Mouse (Mus musculus): ENCODE data around the gene Irx5. TPM values are rescaled to one million over a fixed set of nuclear protein-coding genes. Genes with fewer than 3 reads are reported as not detected.

Irx5 gene
- polyA plus RNA-seq, 1 experiment = 0.10 TPM

DNA sequence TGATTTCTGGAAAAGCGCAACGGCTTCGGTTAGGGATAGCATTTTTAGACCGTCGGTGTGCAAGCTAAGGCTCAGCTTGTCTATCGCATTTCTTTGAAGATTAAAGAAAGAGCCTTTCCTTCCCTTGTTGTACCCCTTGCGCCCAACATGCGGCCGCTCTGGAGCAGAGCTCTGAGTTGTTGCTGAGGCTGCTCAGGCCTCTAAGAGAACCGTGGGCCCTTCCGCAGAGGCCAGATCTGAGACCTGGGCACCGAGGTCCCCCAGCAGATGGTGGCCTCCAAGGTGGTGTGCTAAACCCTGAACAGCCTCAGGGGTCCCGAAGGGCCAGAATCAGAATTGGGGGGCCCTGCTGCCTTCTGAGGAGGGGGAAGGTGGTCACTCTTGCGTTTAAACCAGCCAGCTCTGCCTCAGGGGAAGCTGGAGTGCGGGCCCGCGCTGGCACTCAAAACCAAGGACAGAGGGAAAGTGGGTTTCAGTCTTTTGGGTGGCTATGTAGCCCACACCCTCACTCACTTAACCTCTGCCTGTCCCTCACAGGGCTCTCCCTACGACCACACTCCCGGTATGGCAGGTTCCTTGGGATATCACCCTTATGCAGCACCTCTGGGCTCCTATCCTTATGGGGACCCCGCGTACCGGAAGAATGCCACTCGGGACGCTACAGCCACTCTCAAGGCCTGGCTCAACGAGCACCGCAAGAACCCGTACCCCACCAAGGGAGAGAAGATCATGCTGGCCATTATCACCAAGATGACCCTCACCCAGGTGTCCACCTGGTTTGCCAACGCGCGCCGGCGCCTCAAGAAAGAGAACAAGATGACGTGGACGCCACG lies 1.8 kb downstream of the Irx5 start:
- no peak for TF ChIP-seq POLR2A (IDR thresholded peaks at IDR 0.05; ENCODE audit: extremely low read depth, insufficient read depth, low read length)
- no peak for TF ChIP-seq CTCF (IDR thresholded peaks at IDR 0.05; ENCODE audit: extremely low read depth, insufficient read depth, low read length)
- no peak overlapping the region for H3K27ac ChIP-seq (ENCODE audit: insufficient read depth, low read length)
- H3K4me3 ChIP-seq (ENCODE audit: insufficient read depth, low read length) = no peak overlapping the region
- H3K4me1 ChIP-seq (ENCODE audit: control insufficient read depth, insufficient read depth, low read length) = no peaks in the 10 kb centered on the region

DNA sequence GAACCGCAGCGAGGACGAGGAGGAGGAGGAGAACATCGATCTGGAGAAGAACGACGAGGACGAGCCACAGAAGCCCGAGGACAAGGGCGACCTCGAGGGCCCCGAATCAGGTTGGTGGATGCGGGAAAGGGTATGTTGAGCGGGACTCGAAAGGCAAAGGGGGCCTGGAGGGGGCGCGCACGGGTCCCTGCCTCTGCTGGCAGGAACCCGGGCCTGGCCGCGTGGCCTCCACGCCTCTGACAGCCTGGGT lies 2.3 kb downstream of the Irx5 start:
- TF ChIP-seq POLR2A (IDR thresholded peaks at IDR 0.05; ENCODE audit: extremely low read depth, insufficient read depth, low read length) (no peak), CTCF (IDR thresholded peaks at IDR 0.05; ENCODE audit: extremely low read depth, insufficient read depth, low read length) (no peak)
- Histone ChIP-seq H3K27ac (ENCODE audit: insufficient read depth, low read length) (no peak overlapping the region), H3K4me3 (ENCODE audit: insufficient read depth, low read length) (no peak overlapping the region), H3K4me1 (ENCODE audit: control insufficient read depth, insufficient read depth, low read length) (no peaks in the 10 kb centered on the region)

DNA sequence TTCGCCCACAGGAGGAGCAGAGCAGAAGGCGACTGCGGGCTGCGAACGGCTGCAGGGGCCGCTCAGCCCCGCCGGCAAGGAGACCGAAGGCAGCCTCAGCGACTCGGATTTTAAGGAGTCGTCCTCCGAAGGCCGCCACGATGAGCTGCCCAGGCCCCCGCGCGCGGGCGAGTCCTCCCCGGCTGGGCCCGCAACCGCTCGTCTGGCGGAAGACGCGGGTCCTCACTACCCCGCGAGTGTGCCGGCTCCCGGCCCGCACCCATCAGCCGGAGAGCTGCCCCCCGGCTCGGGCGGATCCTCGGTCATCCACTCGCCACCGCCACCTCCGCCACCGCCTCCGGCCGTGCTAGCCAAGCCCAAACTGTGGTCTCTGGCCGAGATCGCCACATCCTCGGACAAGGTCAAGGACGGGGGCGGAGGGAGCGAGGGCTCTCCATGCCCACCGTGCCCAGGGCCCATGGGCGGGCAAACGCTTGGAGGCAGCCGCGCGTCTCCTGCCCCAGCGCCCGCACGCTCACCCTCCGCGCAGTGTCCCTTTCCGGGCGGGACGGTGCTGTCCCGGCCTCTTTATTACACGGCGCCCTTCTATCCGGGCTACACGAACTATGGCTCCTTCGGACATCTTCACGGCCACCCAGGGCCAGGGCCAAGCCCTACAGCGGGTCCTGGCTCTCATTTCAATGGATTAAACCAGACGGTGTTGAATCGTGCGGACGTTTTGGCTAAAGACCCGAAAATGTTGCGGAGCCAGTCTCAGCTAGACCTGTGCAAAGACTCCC lies 2.8 kb downstream of the Irx5 start:
- TF ChIP-seq POLR2A (IDR thresholded peaks at IDR 0.05; ENCODE audit: extremely low read depth, insufficient read depth, low read length) = no peak
- no peak for TF ChIP-seq CTCF (IDR thresholded peaks at IDR 0.05; ENCODE audit: extremely low read depth, insufficient read depth, low read length)
- H3K4me1 ChIP-seq (ENCODE audit: control insufficient read depth, insufficient read depth, low read length) = no peaks in the 10 kb centered on the region
- no peak overlapping the region for H3K27ac ChIP-seq (ENCODE audit: insufficient read depth, low read length)
- H3K4me3 ChIP-seq (ENCODE audit: insufficient read depth, low read length) = no peak overlapping the region

DNA sequence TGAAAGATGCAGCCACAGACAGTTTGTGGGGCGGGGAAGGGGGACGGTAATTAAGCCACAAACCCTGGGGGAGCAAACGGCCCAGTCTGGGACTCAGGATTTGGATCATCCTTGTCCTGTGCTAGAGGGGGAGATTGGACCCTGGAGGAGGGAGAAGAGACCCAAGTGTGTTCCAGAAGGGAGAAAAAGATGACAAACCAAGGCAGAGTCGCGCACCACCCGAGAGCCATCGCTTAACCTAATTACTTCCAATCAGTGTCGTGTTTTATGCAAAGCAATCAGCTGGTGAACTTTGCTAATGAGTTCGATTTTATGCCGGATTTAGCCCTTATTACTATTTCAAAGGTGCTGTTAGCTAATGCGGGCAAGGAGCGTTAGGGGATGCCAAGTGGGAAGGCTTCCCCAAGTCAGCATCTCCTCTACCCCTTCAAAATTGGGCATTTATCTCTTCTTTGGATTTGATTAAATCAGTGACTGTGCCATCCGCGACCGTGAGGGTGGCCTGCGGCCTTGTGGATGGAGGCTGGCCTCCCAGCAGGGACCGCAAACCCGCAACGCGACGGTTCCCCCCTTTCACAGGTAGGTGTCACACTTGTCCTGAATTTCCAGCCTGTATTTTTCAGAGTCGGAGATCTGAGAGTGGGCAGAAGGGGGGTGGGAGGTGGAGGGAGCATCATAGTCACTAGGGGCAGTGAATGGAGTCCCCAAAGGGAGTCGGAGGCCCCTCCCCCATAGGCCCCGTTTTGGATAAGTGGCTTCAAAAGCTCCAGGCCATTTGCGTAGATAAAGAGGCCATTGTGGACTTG lies 4.3 kb downstream of the Irx5 start:
- Histone ChIP-seq H3K27ac (ENCODE audit: insufficient read depth, low read length) (no peak overlapping the region), H3K4me1 (ENCODE audit: control insufficient read depth, insufficient read depth, low read length) (no peaks in the 10 kb centered on the region), H3K4me3 (ENCODE audit: insufficient read depth, low read length) (no peak overlapping the region)
- TF ChIP-seq POLR2A (IDR thresholded peaks at IDR 0.05; ENCODE audit: extremely low read depth, insufficient read depth, low read length) (no peak), CTCF (IDR thresholded peaks at IDR 0.05; ENCODE audit: extremely low read depth, insufficient read depth, low read length) (0 out of 2 replicates have a peak, but pooled peaks have one; percentile 15)

DNA sequence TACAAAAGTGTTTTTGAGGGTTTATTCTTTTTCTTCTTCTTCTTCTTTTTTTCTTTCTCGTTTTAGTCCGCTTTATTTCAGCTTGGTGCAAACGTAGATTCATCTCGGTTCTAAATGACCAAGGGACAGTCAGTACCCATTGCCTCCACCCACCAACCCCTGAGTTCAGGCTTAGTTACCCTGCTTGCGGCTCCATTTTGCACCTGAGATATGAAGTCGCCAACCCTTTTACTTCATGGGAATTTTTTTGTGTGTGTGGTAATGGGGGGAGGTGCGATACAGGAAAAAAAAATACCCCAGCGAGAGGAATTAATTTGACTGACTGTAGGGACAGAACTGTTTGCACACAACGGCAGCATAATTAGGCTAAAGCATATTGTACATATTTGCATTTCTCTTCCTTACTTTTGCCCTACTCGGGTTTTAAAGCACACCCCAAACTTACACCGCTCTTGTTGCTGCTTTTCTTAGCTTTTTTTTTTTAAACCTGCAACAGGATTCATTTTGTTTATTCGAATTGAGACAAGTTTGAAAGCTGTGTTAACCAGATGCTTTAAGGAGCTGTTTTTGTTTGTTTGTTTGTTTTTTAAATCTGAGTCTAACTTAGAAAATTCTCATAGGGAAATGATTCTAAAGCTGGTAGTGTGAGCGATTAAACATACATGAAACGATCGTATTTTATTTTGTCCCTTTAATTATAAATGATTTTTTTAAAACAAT lies 5.1 kb downstream of the Irx5 start:
- H3K4me1 ChIP-seq (ENCODE audit: control insufficient read depth, insufficient read depth, low read length) = no peaks in the 10 kb centered on the region
- no peak overlapping the region for H3K4me3 ChIP-seq (ENCODE audit: insufficient read depth, low read length)
- no peak overlapping the region for H3K27ac ChIP-seq (ENCODE audit: insufficient read depth, low read length)
- TF ChIP-seq CTCF (IDR thresholded peaks at IDR 0.05; ENCODE audit: extremely low read depth, insufficient read depth, low read length) (no peak), POLR2A (IDR thresholded peaks at IDR 0.05; ENCODE audit: extremely low read depth, insufficient read depth, low read length) (no peak)

DNA sequence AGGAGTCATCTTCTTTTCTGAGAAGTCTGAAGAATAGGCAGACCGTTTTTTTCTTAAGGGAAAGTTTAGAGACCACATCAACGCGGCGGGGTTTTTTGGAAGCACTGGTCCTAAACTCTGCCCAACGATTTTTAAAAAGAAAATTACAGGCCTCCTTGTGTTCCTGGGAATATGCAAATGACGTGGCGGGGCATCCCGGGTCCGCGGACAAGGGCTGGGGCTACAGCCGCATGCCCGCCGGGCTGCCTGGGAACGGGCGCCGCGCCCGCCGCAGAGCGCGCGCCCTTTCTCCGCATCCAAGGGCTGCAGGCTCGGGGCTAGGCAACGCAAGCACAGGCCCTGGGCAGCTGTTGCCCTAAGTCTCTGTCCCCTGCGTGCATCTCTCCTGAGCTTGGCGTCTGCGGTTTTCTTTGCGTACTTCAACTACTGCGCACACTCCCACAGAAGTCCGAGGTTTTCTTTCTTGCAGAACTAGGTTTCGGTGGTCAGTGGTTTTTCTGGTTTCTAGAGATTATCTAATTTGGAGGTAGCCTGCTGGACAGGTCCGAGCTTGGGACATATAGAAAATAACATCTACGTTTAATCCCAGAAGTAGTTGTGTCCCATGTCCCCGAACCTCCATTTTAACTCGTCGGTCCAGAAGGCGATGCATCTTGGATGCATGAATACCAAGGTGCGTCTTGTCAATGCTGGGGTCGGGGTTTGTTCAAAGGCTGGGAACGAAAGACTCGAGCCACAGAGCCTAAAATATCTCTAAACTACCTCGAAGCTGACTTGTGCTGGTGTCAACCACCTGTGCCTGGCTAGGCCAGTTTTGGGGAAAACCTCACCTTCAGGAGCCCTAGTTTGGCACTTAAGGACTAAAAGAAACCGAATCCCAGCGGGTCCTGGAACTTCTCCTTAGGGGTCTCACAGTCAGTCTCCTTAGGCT lies 6.1 kb downstream of the Irx5 start:
- TF ChIP-seq POLR2A (IDR thresholded peaks at IDR 0.05; ENCODE audit: extremely low read depth, insufficient read depth, low read length) (no peak), CTCF (IDR thresholded peaks at IDR 0.05; ENCODE audit: extremely low read depth, insufficient read depth, low read length) (no peak)
- Histone ChIP-seq H3K4me3 (ENCODE audit: insufficient read depth, low read length) (no peak overlapping the region), H3K27ac (ENCODE audit: insufficient read depth, low read length) (no peak overlapping the region), H3K4me1 (ENCODE audit: control insufficient read depth, insufficient read depth, low read length) (no peaks in the 10 kb centered on the region)

DNA sequence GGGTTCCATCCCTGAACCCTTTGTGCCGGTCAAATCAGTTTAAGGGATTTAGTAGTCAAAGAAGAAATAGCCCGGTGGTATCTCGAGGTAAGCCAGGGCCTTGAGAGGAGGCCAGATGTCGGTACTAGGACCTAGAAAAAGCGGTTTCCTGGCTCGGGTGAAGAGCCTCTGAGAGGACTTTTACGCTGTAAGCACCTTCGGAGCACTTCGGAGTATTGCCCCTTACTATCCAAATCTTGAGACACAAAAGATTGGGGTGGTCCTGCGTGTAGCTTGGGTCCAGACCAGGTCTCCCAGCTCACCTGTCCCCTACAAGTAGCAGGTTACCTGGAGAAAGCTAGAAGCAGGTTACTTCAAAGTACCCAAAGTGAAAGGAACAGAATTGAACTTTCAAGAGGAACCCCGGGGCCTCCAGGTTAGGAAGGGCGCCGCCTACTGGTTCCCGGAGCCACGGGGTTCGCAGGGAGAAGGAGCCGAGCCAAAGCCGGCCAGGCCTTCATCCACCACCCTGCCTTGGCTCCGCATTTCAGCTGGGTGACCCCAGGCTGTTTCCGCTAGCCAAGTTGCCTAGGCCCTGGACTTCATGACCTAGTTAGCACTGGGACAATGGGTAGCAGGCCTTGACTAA lies 6.8 kb downstream of the Irx5 start:
- TF ChIP-seq CTCF (IDR thresholded peaks at IDR 0.05; ENCODE audit: extremely low read depth, insufficient read depth, low read length) (no peak), POLR2A (IDR thresholded peaks at IDR 0.05; ENCODE audit: extremely low read depth, insufficient read depth, low read length) (no peak)
- Histone ChIP-seq H3K27ac (ENCODE audit: insufficient read depth, low read length) (no peak overlapping the region), H3K4me3 (ENCODE audit: insufficient read depth, low read length) (no peak overlapping the region), H3K4me1 (ENCODE audit: control insufficient read depth, insufficient read depth, low read length) (no peaks in the 10 kb centered on the region)

DNA sequence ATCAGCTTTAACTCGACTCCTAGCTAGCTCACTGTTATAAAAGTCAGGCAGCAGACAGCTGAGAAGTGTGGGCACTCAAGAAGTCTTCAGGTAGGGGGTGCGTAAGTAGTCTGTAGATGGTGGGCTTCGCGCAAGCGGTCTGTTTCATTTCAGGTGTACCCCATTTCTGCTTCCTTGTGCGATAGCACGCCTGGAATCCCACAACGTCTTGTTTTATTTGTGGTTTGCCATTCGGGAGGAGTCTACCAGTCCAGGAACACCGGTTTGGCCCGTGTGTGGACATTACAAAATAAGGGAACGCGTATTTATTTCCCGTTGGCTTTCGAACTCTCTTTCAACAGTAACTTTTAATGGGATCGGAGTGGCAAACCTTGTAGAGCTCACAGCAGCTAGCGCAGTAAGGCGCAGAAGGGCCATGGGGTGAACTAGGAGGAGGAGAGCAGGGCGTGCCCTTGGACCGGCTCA lies 7.4 kb downstream of the Irx5 start:
- no peak overlapping the region for H3K27ac ChIP-seq (ENCODE audit: insufficient read depth, low read length)
- no peak overlapping the region for H3K4me3 ChIP-seq (ENCODE audit: insufficient read depth, low read length)
- no peak for TF ChIP-seq POLR2A (IDR thresholded peaks at IDR 0.05; ENCODE audit: extremely low read depth, insufficient read depth, low read length)
- no peak for TF ChIP-seq CTCF (IDR thresholded peaks at IDR 0.05; ENCODE audit: extremely low read depth, insufficient read depth, low read length)
- no peaks in the 10 kb centered on the region for H3K4me1 ChIP-seq (ENCODE audit: control insufficient read depth, insufficient read depth, low read length)

Data from cortical plate, adult 2 months (tissue).